Mouse (Mus musculus) kidney, postnatal 14 days (tissue): ENCODE measurements around the gene Grasp.

Experiments
- DNase-seq: peaks from one replicate; pipeline ENCODE4 v3.0.0; 2022; ENCODE audit warnings: mixed read lengths

Grasp gene

GRCm38 (mm10) chr15:101224006-101224906 is at the start of gene Grasp:
TSS of gene Grasp (plus strand) at chr15:101224188.
- DNase-seq: peak; percentile 95

- no peak for DNase-seq
Measured at GRCm38 (mm10) chr15:101174294-101175130, 49.5 kb upstream of the Grasp start.

- no peak for DNase-seq
Measured at GRCm38 (mm10) chr15:101175131-101175460, 48.9 kb upstream of the Grasp start.

GRCm38 (mm10) chr15:101175613-101176283 is 48.2 kb upstream of the Grasp start:
- no peak for DNase-seq

GRCm38 (mm10) chr15:101176284-101176680 is 47.7 kb upstream of the Grasp start:
- DNase-seq: no peak

GRCm38 (mm10) chr15:101176795-101177691 is 46.9 kb upstream of the Grasp start:
- DNase-seq: no peak

GRCm38 (mm10) chr15:101180363-101181105 is 43.5 kb upstream of the Grasp start:
- no peak for DNase-seq

- no peak for DNase-seq
Measured at GRCm38 (mm10) chr15:101181106-101181466, 42.9 kb upstream of the Grasp start.

- DNase-seq: peak; percentile 61
Measured at GRCm38 (mm10) chr15:101181500-101181899, 42.5 kb upstream of the Grasp start.

GRCm38 (mm10) chr15:101182676-101183075 is 41.3 kb upstream of the Grasp start:
- no peak for DNase-seq

GRCm38 (mm10) chr15:101184300-101184699 is 39.7 kb upstream of the Grasp start:
- DNase-seq: no peak

- DNase-seq: no peak
Measured at GRCm38 (mm10) chr15:101185549-101185948, 38.4 kb upstream of the Grasp start.

- DNase-seq: peak; percentile 41
Measured at GRCm38 (mm10) chr15:101187907-101188306, 36.1 kb upstream of the Grasp start.

- no peak for DNase-seq
Measured at GRCm38 (mm10) chr15:101189981-101190761, 33.8 kb upstream of the Grasp start.

GRCm38 (mm10) chr15:101190762-101191150 is 33.2 kb upstream of the Grasp start:
- no peak for DNase-seq

GRCm38 (mm10) chr15:101191459-101192259 is 32.3 kb upstream of the Grasp start:
- peak; percentile 29 for DNase-seq

GRCm38 (mm10) chr15:101192260-101192640 is 31.7 kb upstream of the Grasp start:
- no peak for DNase-seq

GRCm38 (mm10) chr15:101192651-101193050 is 31.3 kb upstream of the Grasp start:
- no peak for DNase-seq

- DNase-seq: no peak
Measured at GRCm38 (mm10) chr15:101193971-101194370, 30.0 kb upstream of the Grasp start.
